Mouse (Mus musculus) liver, embryonic 11.5 days (tissue): Measurements from ENCODE around the gene Fam228b. TPM values are rescaled to one million over a fixed set of nuclear protein-coding genes. Genes with fewer than 3 reads are reported as not detected.
"Not testable (repeated sequence)": the region's sequence is repeated elsewhere in the genome, so short reads cannot be mapped to it uniquely, and the experiment has no call there.

ENCODE experiments used
- ATAC-seq: fragments of 200-750 bp; cut with Nextera tagmentation; replicated peaks from 2 replicates; pipeline ENCODE4 v1.8.0; 2017; ENCODE audit warnings: moderate number of reproducible peaks, mild to moderate bottlenecking, moderate TSS enrichment, moderate library complexity; ENCODE audit not compliant: low FRiP score
- DNase-seq: peaks from one replicate; pipeline ENCODE4 v3.0.0-alpha.2; 2017; ENCODE audit warnings: low spot score
- H3K27ac ChIP-seq: fragments of 300-500 bp; sonication (generic); 2 replicates; pipeline ENCODE4 v1.5.1; 2014; ENCODE audit warnings: mild to moderate bottlenecking, low read depth, low read length, control low read depth
- H3K27me3 ChIP-seq: fragments of 300-500 bp; sonication (generic); replicated peaks from 2 replicates; pipeline ENCODE4 v1.6.1; 2014; ENCODE audit warnings: low read length, mixed read lengths; ENCODE audit not compliant: control insufficient read depth, insufficient read depth
- H3K36me3 ChIP-seq: fragments of 300-500 bp; sonication (generic); 2 replicates; pipeline ENCODE4 v1.6.1; 2014; ENCODE audit warnings: mild to moderate bottlenecking, low read length, moderate library complexity, mixed read lengths; ENCODE audit not compliant: control insufficient read depth, insufficient read depth
- H3K4me1 ChIP-seq: fragments of 300-500 bp; sonication (generic); replicated peaks from 2 replicates; pipeline ENCODE4 v1.6.1; 2014; ENCODE audit warnings: low read length, mixed read lengths; ENCODE audit not compliant: control insufficient read depth, insufficient read depth
- H3K4me2 ChIP-seq: fragments of 300-500 bp; sonication (generic); 2 replicates; pipeline ENCODE4 v1.6.1; 2014; ENCODE audit warnings: mild to moderate bottlenecking, control low read depth, moderate library complexity
- H3K4me3 ChIP-seq: fragments of 300-500 bp; sonication (generic); 2 replicates; pipeline ENCODE4 v1.5.1; 2014; ENCODE audit warnings: low read depth, low read length, control low read depth
- H3K9ac ChIP-seq: fragments of 300-500 bp; sonication (generic); 2 replicates; pipeline ENCODE4 v1.6.1; 2014; ENCODE audit warnings: low read depth, low read length, control low read depth
- H3K9me3 ChIP-seq: fragments of 300-500 bp; sonication (generic); 2 replicates; pipeline ENCODE4 v1.6.1; 2016; ENCODE audit warnings: low read length, inconsistent platforms, mixed read lengths; ENCODE audit not compliant: control insufficient read depth
- WGBS: fragments of 180-500 bp; shearing (Covaris S2); extraction: QIAGEN DNeasy Blood & Tissue Kit; methylation state at CpG from one replicate; pipeline ENCODE4 v1.1.7; 2014; 5-methylcytosine and 5-hydroxymethylcytosine counted together
- polyA plus RNA-seq: library from polyadenylated mRNA; unstranded; fragments of >200 nt; fragmentation: Nextera tagmentation; extraction: Ambion mirVana; gene quantifications from 2 replicates; pipeline ENCODE4 v1.2.1, GENCODE M21; 2014

Gene Fam228b
- polyA plus RNA-seq = 2.2 and 2.5 TPM in 2 replicates

GRCm38 (mm10) chr12:4768492-4769332 is at the start of gene Fam228b, which contains the start of gene Pfn4:
Gene Fam228b, minus strand, starts transcription at chr12:4769267.
Gene Pfn4, plus strand, starts transcription at chr12:4769022.
- ATAC-seq (peak; percentile 98), DNase-seq (peak; percentile 97)
- H3K9me3 ChIP-seq = no peaks in the 10 kb centered on the region
- 4% methylated on average over 61 of the region's 61 CpGs for WGBS
- H3K36me3 ChIP-seq = no peaks in the 10 kb centered on the region
- peak within 1 kb of the TSS; percentile 51 for H3K4me3 ChIP-seq
- no peaks in the 10 kb centered on the region for H3K27me3 ChIP-seq
- peak within 1 kb of the TSS; percentile 66 for H3K9ac ChIP-seq
- no peaks in the 10 kb centered on the region for H3K4me1 ChIP-seq
- peak within 1 kb of the TSS; percentile 67 for H3K4me2 ChIP-seq
- peak within 1 kb of the TSS; percentile 2; the same call in 1 of the 2 replicates for H3K27ac ChIP-seq

GRCm38 (mm10) chr12:4817361-4818101 is 48.5 kb upstream of the Fam228b start, which contains the start of gene Sf3b6:
Gene Sf3b6, plus strand, starts transcription at chr12:4817544.
- Histone ChIP-seq H3K27ac (peak within 1 kb of the TSS; percentile 80), H3K27me3 (no peaks in the 10 kb centered on the region), H3K9ac (peak within 1 kb of the TSS; percentile 74), H3K4me3 (peak within 1 kb of the TSS; percentile 66), H3K36me3 (peaks cover 6% of the 10 kb centered on the region), H3K4me1 (peaks cover 4% of the 10 kb centered on the region), H3K9me3 (no peaks in the 10 kb centered on the region), H3K4me2 (peak within 1 kb of the TSS; percentile 80)
- DNase-seq (peak; percentile 97), ATAC-seq (peak; percentile 97)
- WGBS = under 1% methylated on average over 49 of the region's 49 CpGs

DNA sequence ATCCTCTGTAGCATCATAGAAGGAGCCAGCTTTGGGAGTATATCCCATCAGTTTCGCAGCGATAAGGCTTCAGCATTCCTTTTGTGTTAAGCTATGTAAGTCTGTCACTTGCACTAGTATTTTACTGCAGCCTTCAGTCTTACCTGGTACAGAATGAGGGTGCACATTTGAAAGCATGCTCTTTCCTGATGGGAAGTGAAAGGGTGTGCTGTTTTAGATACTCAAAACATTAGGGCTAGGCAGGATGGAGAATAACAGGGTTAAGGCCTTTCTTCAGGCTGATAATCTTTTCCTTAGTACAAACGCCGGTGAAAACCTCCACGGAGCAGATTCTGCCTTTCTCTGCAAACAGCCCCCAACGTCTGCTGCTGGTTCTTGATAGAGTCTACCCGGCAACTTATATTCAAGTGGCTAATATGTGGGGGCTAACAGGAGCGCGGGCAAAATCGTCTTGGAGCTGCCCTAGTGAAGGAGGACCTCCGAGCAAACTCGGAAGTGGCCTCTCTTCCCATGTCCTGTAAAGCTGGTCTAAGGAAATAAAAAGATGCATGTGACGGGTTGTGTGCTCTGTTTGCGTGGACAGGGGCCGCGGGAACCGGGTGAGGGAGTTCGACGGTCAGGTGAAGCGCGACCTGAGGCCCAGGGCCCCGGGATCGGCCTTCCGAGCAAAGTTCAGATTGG is 47.8 kb upstream of the Fam228b start:
- 9% methylated on average over 24 of the region's 24 CpGs for WGBS
- H3K9me3 ChIP-seq = no peaks in the 10 kb centered on the region

DNA sequence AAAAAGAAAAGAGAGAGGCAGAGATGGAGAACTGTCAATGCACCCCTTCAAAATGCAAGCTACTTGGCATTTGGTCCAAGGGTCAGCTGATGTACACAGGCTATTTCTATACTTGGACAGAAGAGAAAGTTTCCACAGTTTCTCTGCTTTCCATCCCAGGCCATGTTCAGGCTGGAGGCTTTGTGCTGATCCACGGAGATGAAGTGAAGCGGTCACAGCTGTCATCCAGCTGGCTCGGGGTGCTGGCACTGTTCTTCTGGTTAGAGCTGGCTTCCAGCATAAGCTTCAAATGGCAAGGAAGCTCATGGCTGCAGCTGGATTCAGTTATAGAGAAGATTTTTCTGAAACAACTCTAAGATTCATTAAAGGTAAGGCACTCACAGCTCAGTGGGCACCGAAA is 44.6 kb upstream of the Fam228b start:
- H3K9ac ChIP-seq = no peak overlapping the region
- H3K27ac ChIP-seq = no peak overlapping the region
- no peak overlapping the region for H3K4me3 ChIP-seq
- H3K27me3 ChIP-seq = no peaks in the 10 kb centered on the region
- H3K9me3 ChIP-seq = no peaks in the 10 kb centered on the region
- no peaks in the 10 kb centered on the region for H3K36me3 ChIP-seq
- 85% methylated on average over 4 of the region's 4 CpGs for WGBS
- H3K4me2 ChIP-seq = no peak overlapping the region
- DNase-seq (no peak), ATAC-seq (no peak)
- H3K4me1 ChIP-seq = peaks cover 4% of the 10 kb centered on the region

More for the DNA sequence above, 47.8 kb upstream of the Fam228b start:
- H3K4me2 ChIP-seq = peak overlapping the region; percentile 77
- ATAC-seq (peak; percentile 66; the same call in 1 of the 2 replicates), DNase-seq (no peak)
- no peaks in the 10 kb centered on the region for H3K27me3 ChIP-seq
- peak overlapping the region; percentile 73 for H3K9ac ChIP-seq
- H3K4me1 ChIP-seq = peaks cover 4% of the 10 kb centered on the region
- H3K4me3 ChIP-seq = peak overlapping the region; percentile 66
- peak overlapping the region; percentile 80 for H3K27ac ChIP-seq
- H3K36me3 ChIP-seq = peaks cover 3% of the 10 kb centered on the region

DNA sequence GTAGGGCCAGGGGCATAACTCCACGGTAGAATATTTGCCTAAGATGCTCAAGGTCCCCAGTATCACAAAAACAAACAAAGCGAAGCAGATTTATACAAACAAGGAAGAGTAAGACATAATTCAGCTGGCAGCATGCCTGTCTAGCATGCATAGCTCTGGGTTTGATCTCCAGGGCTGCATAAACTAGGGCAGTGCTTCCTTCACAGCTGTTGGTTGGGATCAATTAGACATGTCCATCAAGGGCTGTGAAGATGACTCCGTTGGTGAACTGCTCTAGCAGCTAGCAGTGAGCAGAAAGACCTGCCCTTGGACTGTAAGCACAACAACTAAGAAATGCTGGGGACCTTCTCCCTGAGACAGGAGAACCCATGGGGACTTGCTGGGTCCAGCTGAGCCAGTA is 42.6 kb upstream of the Fam228b start:
- Histone ChIP-seq H3K27me3 (no peaks in the 10 kb centered on the region), H3K27ac (no peak overlapping the region), H3K9ac (no peak overlapping the region), H3K36me3 (no peaks in the 10 kb centered on the region), H3K4me2 (no peak overlapping the region), H3K9me3 (no peaks in the 10 kb centered on the region), H3K4me3 (no peak overlapping the region), H3K4me1 (peaks cover 4% of the 10 kb centered on the region; the same call in 1 of the 2 replicates)
- DNase-seq (no peak), ATAC-seq (no peak)
- 57% methylated on average over 3 of the region's 3 CpGs for WGBS

DNA sequence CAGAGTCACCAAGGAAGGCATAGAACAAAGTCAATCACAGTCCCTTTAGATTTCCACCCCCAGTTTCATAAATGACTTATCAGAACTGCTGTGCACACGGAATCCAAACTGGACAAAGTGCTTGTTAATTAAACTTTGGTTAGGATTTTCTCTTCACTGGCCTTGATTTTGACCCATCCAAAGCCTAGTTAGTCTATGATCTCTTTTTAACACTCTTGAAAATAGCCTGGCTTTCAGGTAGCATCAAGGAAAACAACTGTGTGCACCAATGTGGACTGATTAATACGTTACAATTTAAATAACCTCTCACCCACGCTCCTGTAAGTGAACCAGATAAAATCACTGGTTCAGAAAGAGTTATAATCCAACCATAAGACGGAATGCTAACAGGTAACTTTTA is 42.0 kb upstream of the Fam228b start:
- WGBS = 72% methylated on average over 4 of the region's 4 CpGs
- Histone ChIP-seq H3K27ac (no peak overlapping the region), H3K9me3 (no peaks in the 10 kb centered on the region), H3K4me2 (no peak overlapping the region), H3K9ac (no peak overlapping the region), H3K27me3 (no peaks in the 10 kb centered on the region), H3K4me1 (no peaks in the 10 kb centered on the region), H3K4me3 (no peak overlapping the region), H3K36me3 (no peaks in the 10 kb centered on the region)
- DNase-seq = no peak
- no peak for ATAC-seq

GRCm38 (mm10) chr12:4797471-4797870 is 28.4 kb upstream of the Fam228b start:
- not testable (repeated sequence) for H3K27me3 ChIP-seq, H3K4me2 ChIP-seq, H3K4me3 ChIP-seq, DNase-seq, H3K27ac ChIP-seq, H3K36me3 ChIP-seq, H3K4me1 ChIP-seq, ATAC-seq, H3K9ac ChIP-seq, H3K9me3 ChIP-seq
- 71% methylated on average over 6 of the region's 6 CpGs for WGBS

DNA sequence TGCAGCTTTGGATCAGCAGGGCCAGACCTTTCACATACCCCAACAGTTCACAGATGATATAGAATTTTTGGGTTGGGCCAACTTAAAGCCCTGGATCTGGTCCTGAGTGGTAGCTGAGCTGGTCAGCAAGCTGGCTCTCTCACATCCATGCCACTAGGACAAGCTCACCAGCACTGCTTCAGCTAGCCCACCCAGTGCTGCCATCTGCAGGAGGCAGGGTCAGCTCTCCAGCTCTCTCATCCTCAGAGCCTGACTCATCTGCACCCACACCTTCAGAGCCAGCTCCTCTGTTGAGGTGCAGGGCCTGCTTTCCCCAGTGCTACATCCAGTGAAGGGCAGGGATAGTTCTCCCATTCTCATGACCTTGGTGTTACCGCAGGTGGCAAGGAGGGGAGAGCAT is 24.7 kb upstream of the Fam228b start:
- 60% methylated on average over 1 of the region's 1 CpGs for WGBS
- 0 out of 2 replicates have a peak, but pooled peaks have one; percentile 26 for ATAC-seq
- DNase-seq = no peak
- Histone ChIP-seq H3K4me2 (no peak overlapping the region), H3K9me3 (no peaks in the 10 kb centered on the region), H3K4me1 (no peaks in the 10 kb centered on the region), H3K27me3 (no peaks in the 10 kb centered on the region), H3K9ac (no peak overlapping the region), H3K27ac (no peak overlapping the region), H3K4me3 (no peak overlapping the region), H3K36me3 (no peaks in the 10 kb centered on the region)
